Mouse (Mus musculus) hindlimb bud, embryonic 11.5 days (tissue): Measurements from ENCODE around the gene Tmem177.

Experiments
- DNase-seq: peaks from one replicate; pipeline ENCODE4 v3.0.0-alpha.2; 2012; ENCODE audit warnings: low read depth, low spot score; ENCODE audit errors: extremely low spot score

Tmem177 gene

GRCm38 (mm10) chr1:119912953-119913814 is at the start of gene Tmem177:
Gene Tmem177, minus strand, starts transcription at chr1:119913208.
- DNase-seq: peak; percentile 78

GRCm38 (mm10) chr1:119959920-119960319 is 46.9 kb upstream of the Tmem177 start:
- no peak for DNase-seq

GRCm38 (mm10) chr1:119959464-119959863 is 46.5 kb upstream of the Tmem177 start:
- no peak for DNase-seq

GRCm38 (mm10) chr1:119957716-119958222 is 44.8 kb upstream of the Tmem177 start:
- no peak for DNase-seq

- no peak for DNase-seq
These were observed 41.7 kb upstream of the Tmem177 start for GRCm38 (mm10) chr1:119954680-119955079.

- DNase-seq: no peak
These were observed 40.4 kb upstream of the Tmem177 start for GRCm38 (mm10) chr1:119953456-119953855.

GRCm38 (mm10) chr1:119950086-119950485 is 37.1 kb upstream of the Tmem177 start:
- no peak for DNase-seq

GRCm38 (mm10) chr1:119936861-119937260 is 23.9 kb upstream of the Tmem177 start:
- no peak for DNase-seq

GRCm38 (mm10) chr1:119931421-119932150 is 18.6 kb upstream of the Tmem177 start:
- DNase-seq: no peak

- no peak for DNase-seq
These were observed 16.7 kb upstream of the Tmem177 start for GRCm38 (mm10) chr1:119929715-119930114.

- no peak for DNase-seq
These were observed 6.3 kb upstream of the Tmem177 start for GRCm38 (mm10) chr1:119919299-119919698.

- no peak for DNase-seq
These were observed 3.9 kb upstream of the Tmem177 start for GRCm38 (mm10) chr1:119916823-119917371.

- DNase-seq: no peak
These were observed 5.7 kb downstream of the Tmem177 start for GRCm38 (mm10) chr1:119907206-119907748.

- DNase-seq: no peak
These were observed 9.8 kb downstream of the Tmem177 start for GRCm38 (mm10) chr1:119903231-119903620.

GRCm38 (mm10) chr1:119902551-119903230 is 10.3 kb downstream of the Tmem177 start:
- DNase-seq: no peak

- no peak for DNase-seq
These were observed 13.5 kb downstream of the Tmem177 start for GRCm38 (mm10) chr1:119899195-119900123.

- DNase-seq: no peak
These were observed 18.1 kb downstream of the Tmem177 start for GRCm38 (mm10) chr1:119894936-119895335.

- no peak for DNase-seq
These were observed 19.4 kb downstream of the Tmem177 start for GRCm38 (mm10) chr1:119893600-119893999.

GRCm38 (mm10) chr1:119892933-119893332 is 20.1 kb downstream of the Tmem177 start:
- no peak for DNase-seq

- no peak for DNase-seq
These were observed 21.1 kb downstream of the Tmem177 start for GRCm38 (mm10) chr1:119891865-119892264.
